7 mouse cellular contexts compared by ENCODE assay signal in the genomic region with DNA sequence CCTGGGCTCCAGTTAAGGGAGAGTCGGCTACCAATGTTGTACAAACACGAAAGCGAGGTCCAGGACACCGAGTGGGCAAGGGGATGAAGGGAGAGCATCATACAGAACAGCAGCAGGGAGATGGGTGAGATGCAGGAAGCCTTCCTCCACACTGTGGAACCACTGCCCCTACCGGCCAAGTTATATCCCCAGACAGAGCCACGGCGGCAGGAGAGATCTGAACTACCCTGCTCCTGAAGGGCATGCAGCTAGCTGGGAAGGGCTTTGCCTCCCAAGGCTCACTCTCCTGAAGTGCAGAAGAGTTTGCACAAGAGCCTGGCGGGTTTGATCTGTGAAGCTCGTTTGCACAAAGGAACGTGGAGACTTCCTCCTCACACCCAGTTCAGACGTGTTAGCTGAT.
A peak's percentile ranks its signal among the peaks of the same experiment; 100 is the strongest.
DNase-seq lines count a peak whose midpoint lies in the region; ATAC-seq and TF ChIP-seq lines count a peak whose summit lies in the region.

No protein-coding gene starts in this region.

- DNase-seq in layer of hippocampus, adult 2 months (ENCODE audit: low spot score in 2 of 2), result no peak
- no peak for DNase-seq in layer of hippocampus, adult 9-10 months (ENCODE audit: low spot score)
- peak; percentile 81 for DNase-seq in embryo, embryonic 11 days
- DNase-seq in heart, postnatal 4 days, result peak; percentile 63
- no peak for DNase-seq in gastrocnemius, adult 18-20 months (ENCODE audit: low spot score)
- DNase-seq in frontal cortex, postnatal 25 days (ENCODE audit: low spot score in 2 of 2), result no peak

- 10% methylated on average over 11 of the region's 11 CpGs for WGBS in lung, embryonic 16.5 days

- H3K9me3 ChIP-seq in lung, embryonic 16.5 days (ENCODE audit: control insufficient read depth, low read length), result no peaks in the 10 kb centered on the region

- peak; percentile 82 for ATAC-seq in lung, embryonic 16.5 days (ENCODE audit: low read depth)

- H3K4me3 ChIP-seq in layer of hippocampus, adult 2 months, result no peak overlapping the region
- no peak overlapping the region for H3K4me3 ChIP-seq in lung, embryonic 16.5 days (ENCODE audit: low read length)

- no peak overlapping the region for H3K27ac ChIP-seq in layer of hippocampus, adult 2 months
- no peak overlapping the region for H3K27ac ChIP-seq in lung, embryonic 16.5 days (ENCODE audit: low read length)

- H3K4me2 ChIP-seq in lung, embryonic 16.5 days (ENCODE audit: low read depth, low read length), result no peak overlapping the region

- H3K36me3 ChIP-seq in lung, embryonic 16.5 days (ENCODE audit: control insufficient read depth, insufficient read depth, low read length), result no peaks in the 10 kb centered on the region

- H3K9ac ChIP-seq in lung, embryonic 16.5 days (ENCODE audit: low read length), result no peak overlapping the region

- peaks cover 43% of the 10 kb centered on the region for H3K27me3 ChIP-seq in lung, embryonic 16.5 days (ENCODE audit: control insufficient read depth, insufficient read depth, low read depth, low read length)

- peak; percentile 73 for TF ChIP-seq CTCF in layer of hippocampus, adult 2 months (conservative IDR thresholded peaks at IDR 0.05)

- H3K4me1 ChIP-seq in lung, embryonic 16.5 days (replicated peaks; ENCODE audit: control insufficient read depth, insufficient read depth, low read length), result peaks cover 17% of the 10 kb centered on the region; the same call in 1 of the 2 replicates

Comparison
In these comparisons a context has a peak if more than half of its experiments do, and no peak if none do; other contexts are left out.
1. DNase-seq: peak in embryo, embryonic 11 days (single experiment) and heart, postnatal 4 days (single experiment); none in layer of hippocampus, adult 2 months (0 of 2), layer of hippocampus, adult 9-10 months (single experiment), gastrocnemius, adult 18-20 months (single experiment) and frontal cortex, postnatal 25 days (0 of 2).